Mouse (Mus musculus) cerebellum, adult 2 months (tissue): Measurements from ENCODE around the gene Etv6.

ENCODE experiments used
- CTCF ChIP-seq: fragments of 200-500 bp; IDR thresholded peaks from 2 replicates; pipeline ENCODE4 v1.5.1; 2011; ENCODE audit warnings: low read depth, mild to moderate bottlenecking, control low read depth, low read length, moderate library complexity, borderline replicate concordance; ENCODE audit not compliant: insufficient read depth
- POLR2A ChIP-seq: fragments of 200-500 bp; IDR thresholded peaks from 2 replicates; pipeline ENCODE4 v1.6.1; 2011; ENCODE audit warnings: low read length, control low read depth, borderline replicate concordance; ENCODE audit not compliant: insufficient read depth

DNA sequence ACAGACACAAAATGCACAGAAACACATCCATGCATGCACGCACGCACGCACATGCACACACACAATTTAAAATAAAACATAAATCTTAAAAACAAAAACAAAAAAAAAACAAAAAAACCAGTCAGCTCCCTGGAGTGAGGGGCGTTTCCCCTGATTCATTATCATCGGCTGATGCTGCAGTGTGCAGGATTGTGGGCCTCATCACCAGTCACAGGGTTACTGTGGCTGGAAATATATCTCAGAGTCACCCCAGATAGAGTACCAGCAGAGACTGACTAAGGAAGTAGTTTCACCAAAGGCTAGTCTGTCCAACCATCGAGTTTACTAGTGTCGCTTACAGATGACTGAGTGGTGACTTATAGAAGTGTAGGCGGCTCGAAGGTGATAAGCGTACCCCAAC lies 88.8 kb downstream of the Etv6 start:
- TF ChIP-seq CTCF (no peak), POLR2A (no peak)
